Mouse (Mus musculus) liver, postnatal 0 days (tissue): ENCODE measurements around the gene Cuedc1. TPM values are rescaled to one million over a fixed set of nuclear protein-coding genes. Genes with fewer than 3 reads are reported as not detected.

ENCODE experiments used
- ATAC-seq: fragments of 200-750 bp; cut with Nextera tagmentation; 2 replicates; pipeline ENCODE4 v1.8.0; 2017; ENCODE audit warnings: mild to moderate bottlenecking, moderate library complexity
- DNase-seq: peaks from one replicate; pipeline ENCODE4 v3.0.0-alpha.2; 2016
- H3K27ac ChIP-seq: fragments of 300-500 bp; sonication (generic); 2 replicates; pipeline ENCODE4 v1.5.1; 2014; ENCODE audit warnings: antibody characterized with exemption, moderate library complexity, mild to moderate bottlenecking, low read depth
- H3K27me3 ChIP-seq: fragments of 300-500 bp; sonication (generic); 2 replicates; pipeline ENCODE4 v1.6.1; 2014; ENCODE audit warnings: low read length, control low read depth, mixed read lengths; ENCODE audit not compliant: insufficient read depth
- H3K36me3 ChIP-seq: fragments of 300-500 bp; sonication (generic); replicated peaks from 2 replicates; pipeline ENCODE4 v1.6.1; 2014; ENCODE audit warnings: mild to moderate bottlenecking, control low read depth, low read length, moderate library complexity, mixed read lengths; ENCODE audit not compliant: insufficient read depth
- H3K4me1 ChIP-seq: fragments of 300-500 bp; sonication (generic); 2 replicates; pipeline ENCODE4 v1.6.1; 2014; ENCODE audit warnings: antibody characterized with exemption, mild to moderate bottlenecking, control low read depth; ENCODE audit not compliant: insufficient read depth
- H3K4me2 ChIP-seq: fragments of 300-500 bp; sonication (generic); 2 replicates; pipeline ENCODE4 v1.6.1; 2014; ENCODE audit warnings: low read depth, mild to moderate bottlenecking, low read length, moderate library complexity, mixed read lengths
- H3K4me3 ChIP-seq: fragments of 300-500 bp; sonication (generic); 2 replicates; pipeline ENCODE4 v1.5.1; 2014; ENCODE audit warnings: low read depth, low read length
- H3K9ac ChIP-seq: fragments of 300-500 bp; sonication (generic); replicated peaks from 2 replicates; pipeline ENCODE4 v1.6.1; 2014; ENCODE audit warnings: mild to moderate bottlenecking, moderate library complexity
- H3K9me3 ChIP-seq: fragments of 300-500 bp; sonication (generic); 2 replicates; pipeline ENCODE4 v1.6.1; 2016; ENCODE audit warnings: mild to moderate bottlenecking, control low read depth, low read length, mixed read lengths
- CTCF ChIP-seq: sonication (generic); IDR thresholded peaks from 2 replicates; pipeline ENCODE4 v1.5.1; 2016; ENCODE audit warnings: antibody characterized with exemption, low read depth
- EP300 ChIP-seq: IDR thresholded peaks from 2 replicates; pipeline ENCODE4 v1.6.1; 2016; ENCODE audit warnings: antibody characterized with exemption, low read depth, mild to moderate bottlenecking
- WGBS: fragments of 180-500 bp; shearing (Covaris S2); extraction: QIAGEN DNeasy Blood & Tissue Kit; methylation state at CpG from one replicate; pipeline ENCODE4 v1.1.7; 2014; ENCODE audit not compliant: insufficient replicate concordance; 5-methylcytosine and 5-hydroxymethylcytosine counted together
- polyA plus RNA-seq: library from polyadenylated mRNA; unstranded; fragments of >200 nt; fragmentation: Nextera tagmentation; extraction: Ambion mirVana; gene quantifications from 2 replicates; pipeline ENCODE4 v1.2.1, GENCODE M21; 2015

The Cuedc1 gene
- polyA plus RNA-seq, 1 experiment from 2014 or later: 1.2 TPM

GRCm38 (mm10) chr11:88091949-88092348, 5.9 kb upstream of the Cuedc1 start:
- DNase-seq (no peak), ATAC-seq (no peak)
- H3K9ac ChIP-seq: no peak overlapping the region
- no peaks in the 10 kb centered on the region for H3K36me3 ChIP-seq
- H3K27ac ChIP-seq: no peak overlapping the region
- no peak overlapping the region for H3K4me2 ChIP-seq
- WGBS: 19% methylated on average over 1 of the region's 1 CpGs
- no peaks in the 10 kb centered on the region for H3K9me3 ChIP-seq
- peaks cover 3% of the 10 kb centered on the region; the same call in 1 of the 2 replicates for H3K27me3 ChIP-seq
- H3K4me3 ChIP-seq: no peak overlapping the region
- TF ChIP-seq EP300 (no peak), CTCF (no peak)
- H3K4me1 ChIP-seq: peaks cover 6% of the 10 kb centered on the region

- 26% methylated on average over 4 of the region's 4 CpGs for WGBS
- no peaks in the 10 kb centered on the region for H3K9me3 ChIP-seq
- no peaks in the 10 kb centered on the region for H3K36me3 ChIP-seq
- ATAC-seq: no peak
- no peak overlapping the region for H3K4me3 ChIP-seq
- TF ChIP-seq EP300 (no peak), CTCF (no peak)
- no peak overlapping the region for H3K9ac ChIP-seq
- no peak overlapping the region for H3K4me2 ChIP-seq
- no peak for DNase-seq
- peaks cover 40% of the 10 kb centered on the region for H3K27me3 ChIP-seq
- H3K27ac ChIP-seq: no peak overlapping the region
- peaks cover 8% of the 10 kb centered on the region for H3K4me1 ChIP-seq
These were observed 685 bp upstream of the Cuedc1 start for GRCm38 (mm10) chr11:88097173-88097572.

- DNase-seq: peak; percentile 72
- peak; percentile 62 for ATAC-seq
- Histone ChIP-seq H3K4me1 (peaks cover 8% of the 10 kb centered on the region), H3K9ac (peak overlapping the region; percentile 57), H3K27ac (peak overlapping the region; percentile 59), H3K4me3 (peak overlapping the region; percentile 57), H3K4me2 (peak overlapping the region; percentile 78), H3K9me3 (no peaks in the 10 kb centered on the region), H3K36me3 (no peaks in the 10 kb centered on the region), H3K27me3 (peaks cover 40% of the 10 kb centered on the region)
- under 1% methylated on average over 70 of the region's 95 CpGs for WGBS
- TF ChIP-seq CTCF (peak; percentile 48), EP300 (no peak)
These were observed 1.1 kb downstream of the Cuedc1 start for GRCm38 (mm10) chr11:88098787-88099598.

GRCm38 (mm10) chr11:88099599-88100023, 1.8 kb downstream of the Cuedc1 start:
- Histone ChIP-seq H3K4me3 (peak overlapping the region; percentile 57), H3K27me3 (peaks cover 38% of the 10 kb centered on the region), H3K4me1 (peaks cover 8% of the 10 kb centered on the region), H3K36me3 (no peaks in the 10 kb centered on the region), H3K9me3 (no peaks in the 10 kb centered on the region), H3K9ac (peak overlapping the region; percentile 57), H3K4me2 (peak overlapping the region; percentile 78), H3K27ac (peak overlapping the region; percentile 59)
- 2% methylated on average over 32 of the region's 38 CpGs for WGBS
- ATAC-seq: no peak
- peak; percentile 42 for DNase-seq
- TF ChIP-seq EP300 (no peak), CTCF (no peak)

GRCm38 (mm10) chr11:88100170-88100569, 2.3 kb downstream of the Cuedc1 start:
- TF ChIP-seq CTCF (no peak), EP300 (no peak)
- ATAC-seq: no peak
- Histone ChIP-seq H3K27ac (no peak overlapping the region), H3K27me3 (peaks cover 37% of the 10 kb centered on the region), H3K4me2 (no peak overlapping the region), H3K4me3 (peak overlapping the region; percentile 57; the same call in 1 of the 2 replicates), H3K4me1 (peaks cover 8% of the 10 kb centered on the region), H3K9me3 (no peaks in the 10 kb centered on the region), H3K36me3 (no peaks in the 10 kb centered on the region), H3K9ac (no peak overlapping the region)
- 40% methylated on average over 4 of the region's 4 CpGs for WGBS
- no peak for DNase-seq

GRCm38 (mm10) chr11:88103214-88103941, 5.5 kb downstream of the Cuedc1 start:
- no peak overlapping the region for H3K4me2 ChIP-seq
- no peaks in the 10 kb centered on the region for H3K36me3 ChIP-seq
- no peak for DNase-seq
- no peak overlapping the region for H3K9ac ChIP-seq
- no peaks in the 10 kb centered on the region for H3K9me3 ChIP-seq
- WGBS: 78% methylated on average over 19 of the region's 19 CpGs
- no peak overlapping the region for H3K27ac ChIP-seq
- H3K27me3 ChIP-seq: peaks cover 23% of the 10 kb centered on the region
- H3K4me1 ChIP-seq: peaks cover 10% of the 10 kb centered on the region
- no peak for TF ChIP-seq CTCF
- TF ChIP-seq EP300: no peak
- no peak overlapping the region for H3K4me3 ChIP-seq
- ATAC-seq: no peak
